Mouse (Mus musculus) bone marrow macrophage, adult 2 months (primary cell): ENCODE results near the gene Sart3. TPM values are rescaled to one million over a fixed set of nuclear protein-coding genes. Genes with fewer than 3 reads are reported as not detected.

ENCODE experiments used
- H3K27ac ChIP-seq: 2 replicates; pipeline ENCODE4 v1.5.1; 2012; ENCODE audit warnings: low read depth, low read length; ENCODE audit not compliant: insufficient read depth
- H3K4me1 ChIP-seq: 2 replicates; pipeline ENCODE4 v1.6.1; 2012; ENCODE audit warnings: low read length; ENCODE audit not compliant: control insufficient read depth, insufficient read depth
- H3K4me3 ChIP-seq: 2 replicates; pipeline ENCODE4 v1.5.1; 2012; ENCODE audit warnings: mild to moderate bottlenecking, low read length, moderate library complexity; ENCODE audit not compliant: insufficient read depth
- CTCF ChIP-seq: IDR thresholded peaks from 2 replicates; pipeline ENCODE4 v1.5.1; 2012; ENCODE audit warnings: low read depth, mild to moderate bottlenecking, low read length, moderate library complexity
- POLR2A ChIP-seq: IDR thresholded peaks from 2 replicates; pipeline ENCODE4 v1.6.1; 2012; ENCODE audit warnings: mild to moderate bottlenecking, low read depth, low read length, borderline replicate concordance
- polyA plus RNA-seq: library from polyadenylated mRNA; stranded (reverse); fragments of >200 nt; gene quantifications from 2 replicates; pipeline ENCODE4 v1.2.4, GENCODE M21; 2012; ENCODE audit not compliant: missing spikeins, insufficient read depth, insufficient read length

The Sart3 gene
- polyA plus RNA-seq, 1 experiment: 29.8 TPM

DNA sequence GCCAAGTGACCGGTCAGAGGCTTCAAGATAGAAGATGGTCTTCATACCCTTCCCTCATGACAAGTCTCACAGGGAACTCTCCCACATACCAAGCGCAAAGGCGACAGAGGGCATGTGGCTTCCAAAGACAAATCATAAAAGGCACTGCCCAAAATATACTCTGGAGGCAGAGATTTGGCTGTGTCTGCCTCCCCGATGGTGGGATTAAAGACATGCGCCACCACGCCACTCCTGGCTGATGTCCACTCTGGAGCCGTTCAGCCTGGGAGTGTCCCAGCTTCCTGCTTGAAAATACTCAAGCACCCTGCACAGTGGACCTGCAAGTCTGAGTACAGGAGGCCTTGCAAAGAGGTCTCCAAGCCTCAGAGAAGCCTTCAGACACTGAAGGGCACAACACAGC lies 41.1 kb downstream of the Sart3 start:
- no peak overlapping the region for H3K27ac ChIP-seq
- H3K4me1 ChIP-seq: peaks cover 4% of the 10 kb centered on the region; the same call in 1 of the 2 replicates
- TF ChIP-seq POLR2A (no peak), CTCF (no peak)
- no peak overlapping the region for H3K4me3 ChIP-seq

DNA sequence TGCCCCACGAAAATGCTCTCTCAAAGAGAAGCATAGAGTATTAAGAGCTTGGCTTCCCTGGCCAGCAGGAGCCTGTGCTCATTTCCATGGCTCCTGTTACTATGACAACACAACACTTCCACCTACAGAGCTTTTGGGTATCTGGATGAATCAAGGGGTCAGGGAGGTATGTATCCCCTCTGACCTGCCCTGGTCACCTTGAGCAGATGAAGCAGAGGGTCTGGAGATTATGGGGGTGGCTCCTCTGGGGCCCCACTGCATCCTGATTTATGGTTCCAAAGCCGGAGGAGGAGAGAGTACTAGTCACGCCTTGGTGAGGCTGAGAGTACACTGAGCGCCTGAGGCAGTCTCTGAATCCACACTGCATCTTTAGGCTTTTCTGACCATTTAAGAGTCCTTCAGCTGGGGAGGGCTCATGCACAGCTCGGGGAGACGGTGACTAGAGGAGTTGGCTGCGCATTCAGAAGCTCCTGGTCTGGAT lies 41.6 kb downstream of the Sart3 start:
- Histone ChIP-seq H3K4me1 (peaks cover 4% of the 10 kb centered on the region; the same call in 1 of the 2 replicates), H3K4me3 (no peak overlapping the region), H3K27ac (no peak overlapping the region)
- TF ChIP-seq CTCF: no peak
- TF ChIP-seq POLR2A: no peak

DNA sequence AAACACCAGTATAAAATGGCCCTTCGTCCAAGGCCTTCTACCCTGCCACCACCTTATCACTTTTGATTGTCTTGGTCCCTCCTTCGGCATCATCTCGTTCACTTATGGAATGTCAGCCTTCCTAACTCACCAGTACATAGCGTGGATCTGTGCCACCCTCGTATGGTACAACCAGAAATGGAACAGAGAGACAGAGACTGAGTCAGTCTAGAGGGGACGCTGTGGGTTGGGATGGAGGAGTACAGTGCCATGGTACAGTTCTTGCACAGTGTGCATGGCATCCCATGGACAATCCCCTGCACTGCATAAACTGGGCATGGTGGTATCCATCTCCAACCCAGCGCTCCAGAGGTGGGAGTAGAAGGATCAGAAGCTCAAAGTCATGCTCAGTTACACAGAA lies 43.6 kb downstream of the Sart3 start:
- Histone ChIP-seq H3K4me1 (no peaks in the 10 kb centered on the region), H3K27ac (no peak overlapping the region), H3K4me3 (no peak overlapping the region)
- TF ChIP-seq POLR2A (no peak), CTCF (no peak)

DNA sequence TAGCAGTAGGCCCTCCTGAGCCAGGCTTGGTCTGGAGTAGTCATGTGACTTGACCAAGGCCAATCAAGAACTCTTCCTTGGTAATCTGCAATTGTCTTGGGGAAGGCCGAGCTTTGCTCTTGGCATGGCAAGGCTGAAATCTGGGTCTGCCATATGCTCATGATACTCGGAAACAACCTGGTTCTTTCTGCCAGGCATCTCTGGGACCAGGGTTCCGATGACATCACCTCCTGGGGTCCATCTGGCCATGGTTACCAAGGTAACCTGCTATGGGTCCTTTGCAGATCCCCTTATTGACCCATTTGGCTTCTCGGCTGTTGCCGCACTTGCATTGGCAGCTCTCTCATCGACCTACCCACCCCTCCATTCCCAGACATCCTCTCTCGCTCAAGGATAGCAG lies 44.3 kb downstream of the Sart3 start:
- no peak overlapping the region for H3K4me3 ChIP-seq
- TF ChIP-seq CTCF: no peak
- TF ChIP-seq POLR2A: no peak
- H3K27ac ChIP-seq: no peak overlapping the region
- no peaks in the 10 kb centered on the region for H3K4me1 ChIP-seq

DNA sequence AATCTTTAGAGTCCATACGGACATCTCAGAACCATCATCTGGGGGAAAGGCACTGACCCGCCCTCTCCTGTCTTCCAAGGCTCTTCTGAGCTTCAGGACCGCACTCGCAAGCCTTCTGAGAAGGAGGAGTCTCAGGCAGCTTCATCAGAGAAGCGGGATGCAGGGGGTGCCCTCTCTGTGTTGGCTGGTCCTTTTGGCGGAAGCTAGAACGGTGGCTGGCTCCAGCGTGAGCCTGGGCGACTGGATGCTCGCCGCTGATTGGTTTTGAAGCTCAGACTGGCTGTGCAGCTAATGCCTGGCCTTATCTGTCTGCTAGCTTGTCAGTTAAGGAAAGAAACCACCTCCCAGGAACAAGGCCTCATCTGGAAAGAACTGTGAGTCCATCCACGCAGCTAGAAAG lies 45.1 kb downstream of the Sart3 start:
- no peak overlapping the region for H3K27ac ChIP-seq
- H3K4me3 ChIP-seq: no peak overlapping the region
- H3K4me1 ChIP-seq: no peaks in the 10 kb centered on the region
- TF ChIP-seq POLR2A (no peak), CTCF (no peak)

DNA sequence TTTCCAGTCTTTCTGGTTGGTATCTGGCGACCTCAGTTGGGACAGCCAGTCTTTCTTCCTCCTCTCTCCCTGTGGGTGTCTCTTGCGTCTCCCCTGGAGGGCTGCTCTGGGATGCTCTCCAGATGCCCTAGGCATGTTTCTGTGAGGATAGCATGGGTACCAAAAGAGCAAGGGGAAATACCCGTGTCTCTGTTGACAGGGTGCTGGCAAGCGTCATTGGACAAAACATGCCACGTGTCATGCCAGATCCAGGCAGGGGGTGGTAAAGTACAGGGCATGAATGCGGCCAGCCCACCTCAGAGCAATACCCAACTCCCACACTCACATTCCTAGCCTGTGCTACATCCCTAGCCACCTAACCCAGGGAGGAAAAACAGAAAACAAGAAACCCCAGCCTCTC lies 45.7 kb downstream of the Sart3 start:
- no peak for TF ChIP-seq POLR2A
- TF ChIP-seq CTCF: no peak
- Histone ChIP-seq H3K4me1 (no peaks in the 10 kb centered on the region), H3K27ac (no peak overlapping the region), H3K4me3 (no peak overlapping the region)

DNA sequence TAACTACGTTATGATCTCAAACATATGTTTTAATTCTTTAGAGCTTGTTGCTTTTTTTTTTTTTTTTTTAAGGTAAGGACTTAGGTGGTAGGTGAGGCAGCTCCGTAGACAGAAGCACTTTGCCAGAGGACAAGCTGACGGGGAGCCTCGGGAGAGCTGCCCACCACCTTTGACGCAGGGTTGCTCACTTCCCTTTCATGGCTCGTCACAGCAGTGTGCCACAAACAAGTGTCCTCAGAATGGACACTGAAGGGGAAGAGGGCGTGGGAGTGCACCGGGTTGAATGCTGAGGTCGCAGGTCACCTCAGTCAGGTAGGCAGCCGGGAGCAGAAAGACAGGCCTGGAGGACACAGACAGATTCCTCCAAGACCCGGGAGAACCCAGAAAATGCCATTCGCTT lies 46.9 kb downstream of the Sart3 start:
- Histone ChIP-seq H3K27ac (no peak overlapping the region), H3K4me3 (no peak overlapping the region), H3K4me1 (no peaks in the 10 kb centered on the region)
- TF ChIP-seq POLR2A (no peak), CTCF (no peak)

DNA sequence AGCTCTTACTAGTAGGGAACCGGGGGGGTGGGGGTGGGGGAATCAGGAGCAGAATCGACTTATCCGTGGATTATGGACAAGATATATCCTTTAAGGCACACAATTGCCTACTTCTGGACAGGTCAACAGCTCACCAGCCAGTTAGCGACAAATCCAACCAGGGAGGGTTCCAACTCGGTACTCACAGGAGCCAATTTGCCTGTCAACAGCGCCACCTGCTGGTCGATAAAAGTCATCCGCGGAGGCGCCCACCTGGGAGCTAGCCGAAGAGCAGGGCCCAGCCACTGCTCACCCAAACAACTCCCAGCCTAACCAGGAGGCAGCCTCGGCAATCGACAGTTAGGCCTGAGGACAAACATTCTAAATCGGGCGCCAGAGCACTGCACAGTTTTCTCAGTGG lies 47.9 kb downstream of the Sart3 start, which contains the start of gene 1700069L16Rik:
Gene 1700069L16Rik (minus strand): TSS at position 327 of the 400 bp plus-strand sequence.
- Histone ChIP-seq H3K27ac (no peak within 1 kb of the TSS), H3K4me1 (no peaks in the 10 kb centered on the region), H3K4me3 (no peak within 1 kb of the TSS)
- no peak for TF ChIP-seq POLR2A
- TF ChIP-seq CTCF: peak; percentile 85

DNA sequence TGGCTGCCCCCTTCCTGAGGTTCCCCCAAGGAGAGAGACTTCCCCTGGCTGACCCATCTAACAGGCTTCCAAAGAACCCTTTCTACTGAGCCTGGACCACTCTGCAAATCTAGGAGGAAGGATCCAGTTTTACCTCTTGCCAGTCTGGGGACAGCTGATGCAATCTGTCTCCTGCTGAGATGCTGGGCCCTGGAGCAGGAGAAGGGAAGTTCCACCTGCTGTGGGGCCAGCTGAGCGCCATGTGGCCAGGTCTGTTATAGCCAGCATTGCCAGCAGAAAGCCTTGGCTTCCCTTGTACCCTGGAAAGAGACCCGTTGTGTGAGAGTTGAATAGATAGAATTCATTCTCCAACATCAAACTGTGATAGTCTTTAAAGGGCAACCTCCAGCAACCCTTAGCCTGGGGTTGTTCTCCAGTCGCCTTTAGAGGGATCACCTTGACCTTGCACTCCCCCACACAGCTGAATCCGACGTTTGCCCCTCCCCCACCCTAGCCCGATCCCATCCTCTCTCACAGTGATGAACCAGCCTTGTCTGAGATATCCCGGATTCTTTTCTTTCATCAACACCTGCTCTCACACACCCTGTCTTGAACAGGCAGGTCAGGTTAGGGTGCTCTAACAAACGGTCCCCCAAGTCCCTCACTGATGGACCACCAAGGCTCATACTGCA lies 48.6 kb downstream of the Sart3 start:
- no peaks in the 10 kb centered on the region for H3K4me1 ChIP-seq
- TF ChIP-seq POLR2A: no peak
- TF ChIP-seq CTCF: no peak
- no peak overlapping the region for H3K4me3 ChIP-seq
- H3K27ac ChIP-seq: no peak overlapping the region

DNA sequence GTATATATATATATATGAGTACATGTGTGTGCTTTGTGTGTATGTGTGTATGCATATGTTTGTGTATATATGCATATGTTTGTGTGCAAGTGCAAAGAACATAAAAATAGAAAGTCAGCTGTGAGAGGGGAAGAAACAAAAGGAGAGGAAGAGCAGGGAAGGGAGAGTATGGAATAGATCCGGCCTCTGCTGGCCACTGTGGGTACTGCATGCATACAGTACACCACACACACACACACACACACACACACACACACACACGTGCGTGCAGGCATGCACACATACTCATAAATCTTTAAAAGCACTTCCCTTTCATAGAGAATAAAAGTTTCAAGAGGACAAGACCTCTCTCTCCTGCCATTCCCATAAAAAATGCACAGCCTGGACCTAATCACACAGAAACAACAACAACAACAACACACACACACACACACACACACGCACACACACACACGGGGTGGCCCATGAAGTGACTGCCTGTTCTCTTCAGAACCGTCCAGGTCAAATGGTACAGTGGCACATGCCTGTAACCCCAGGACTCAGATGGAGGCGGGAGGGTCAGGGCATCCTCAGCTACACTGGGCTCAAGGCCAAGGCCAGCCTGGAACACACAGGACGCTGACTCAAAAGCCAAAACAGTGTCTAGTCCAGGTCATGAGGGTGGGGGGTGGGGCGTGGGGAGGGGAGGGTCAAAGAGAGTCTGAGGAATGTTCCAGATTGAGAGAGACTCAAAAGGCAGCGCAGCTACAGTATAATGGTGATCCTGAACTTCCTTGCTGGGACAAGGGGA lies 49.9 kb downstream of the Sart3 start:
- H3K4me3 ChIP-seq: no peak overlapping the region
- no peak for TF ChIP-seq CTCF
- TF ChIP-seq POLR2A: no peak
- no peak overlapping the region for H3K27ac ChIP-seq
- no peaks in the 10 kb centered on the region for H3K4me1 ChIP-seq
